In genomic region chr3:35342584-35342983, GRCm38 (mm10) we compare ENCODE assay signal across 13 mouse cellular contexts.
DNase-seq lines count a peak whose midpoint lies in the region; ATAC-seq lines count a peak whose summit lies in the region.
"Had no signal": no experiment of that assay in that cellular context is flagged by ENCODE, and none has a peak within 500 bp of the region (broad histone marks: within the 10 kb centered on the region; RNA-seq: fewer than 3 reads in every experiment).

No protein-coding gene starts in this region.

- H3K27ac ChIP-seq in midbrain, embryonic 12.5 days (replicated peaks), result peak overlapping the region; percentile 96
- H3K27ac ChIP-seq in midbrain, embryonic 16.5 days (ENCODE audit: low read length), result no peak overlapping the region; the same call in 1 of the 2 replicates
- H3K27ac ChIP-seq in forebrain, embryonic 15.5 days (replicated peaks), result peak overlapping the region; percentile 91
- H3K27ac ChIP-seq: intestine, embryonic 15.5 days; liver, embryonic 13.5 days had no signal

- H3K4me2 ChIP-seq in midbrain, embryonic 12.5 days (replicated peaks), result no peak overlapping the region
- H3K4me2 ChIP-seq in midbrain, embryonic 16.5 days (ENCODE audit: low read length), result no peak overlapping the region
- no peak overlapping the region for H3K4me2 ChIP-seq in forebrain, embryonic 15.5 days (replicated peaks)

- ATAC-seq in midbrain, embryonic 12.5 days (ENCODE audit: low FRiP score, low read depth), result no peak
- ATAC-seq in midbrain, embryonic 16.5 days, result no peak
- no peak for ATAC-seq in forebrain, embryonic 15.5 days (replicated peaks)
- no peak for ATAC-seq in erythroid progenitor cell, adult 5-6 weeks (replicated peaks; ENCODE audit: low FRiP score, poor library complexity, severe bottlenecking)
- no peak for ATAC-seq in granulocyte monocyte progenitor cell, adult 5-6 weeks (replicated peaks; ENCODE audit: poor library complexity, severe bottlenecking)
- ATAC-seq: intestine, embryonic 15.5 days had no signal

- H3K36me3 ChIP-seq in midbrain, embryonic 12.5 days, result no peaks in the 10 kb centered on the region
- H3K36me3 ChIP-seq in midbrain, embryonic 16.5 days (ENCODE audit: control insufficient read depth, insufficient read depth, low read length), result no peaks in the 10 kb centered on the region
- no peaks in the 10 kb centered on the region for H3K36me3 ChIP-seq in forebrain, embryonic 15.5 days
- H3K36me3 ChIP-seq: G1E; intestine, embryonic 15.5 days; liver, embryonic 13.5 days had no signal

- WGBS in midbrain, embryonic 12.5 days, result 69% methylated on average over 4 of the region's 4 CpGs
- 62% methylated on average over 4 of the region's 4 CpGs for WGBS in midbrain, embryonic 16.5 days
- 30% methylated on average over 4 of the region's 4 CpGs for WGBS in forebrain, embryonic 15.5 days

- peak; percentile 15 to 80 for DNase-seq in left cerebral cortex, adult 8-10 months (ENCODE audit: low spot score in 2 of 2)
- DNase-seq in right cerebral cortex, postnatal 25 days, result peak; percentile 50
- DNase-seq in embryo, embryonic 10 days (ENCODE audit: low spot score), result no peak
- DNase-seq: adrenal gland, postnatal 10 days; gastrocnemius, postnatal 10 days; liver, embryonic 13.5 days had no signal

- no peak overlapping the region for H3K9ac ChIP-seq in midbrain, embryonic 12.5 days (replicated peaks)
- no peak overlapping the region for H3K9ac ChIP-seq in midbrain, embryonic 16.5 days (ENCODE audit: low read depth, low read length)
- no peak overlapping the region for H3K9ac ChIP-seq in forebrain, embryonic 15.5 days (replicated peaks)
- H3K9ac ChIP-seq: intestine, embryonic 15.5 days; liver, embryonic 13.5 days had no signal

- H3K9me3 ChIP-seq in midbrain, embryonic 12.5 days, result no peaks in the 10 kb centered on the region
- no peaks in the 10 kb centered on the region for H3K9me3 ChIP-seq in midbrain, embryonic 16.5 days (replicated peaks; ENCODE audit: control insufficient read depth, low read length, poor library complexity, severe bottlenecking)
- no peaks in the 10 kb centered on the region for H3K9me3 ChIP-seq in forebrain, embryonic 15.5 days
- H3K9me3 ChIP-seq: intestine, embryonic 15.5 days; liver, embryonic 13.5 days had no signal

- peaks cover 48% of the 10 kb centered on the region for H3K4me1 ChIP-seq in midbrain, embryonic 12.5 days
- H3K4me1 ChIP-seq in midbrain, embryonic 16.5 days (ENCODE audit: control insufficient read depth, insufficient read depth, low read length), result peaks cover 12% of the 10 kb centered on the region
- peaks cover 37% of the 10 kb centered on the region for H3K4me1 ChIP-seq in forebrain, embryonic 15.5 days

- no peak overlapping the region for H3K4me3 ChIP-seq in midbrain, embryonic 12.5 days
- H3K4me3 ChIP-seq in midbrain, embryonic 16.5 days (ENCODE audit: low read depth, low read length), result no peak overlapping the region
- no peak overlapping the region for H3K4me3 ChIP-seq in forebrain, embryonic 15.5 days
- H3K4me3 ChIP-seq: intestine, embryonic 15.5 days; liver, embryonic 13.5 days had no signal

- H3K27me3 ChIP-seq in midbrain, embryonic 12.5 days, result peaks cover 4% of the 10 kb centered on the region; the same call in 1 of the 2 replicates
- H3K27me3 ChIP-seq in midbrain, embryonic 16.5 days (ENCODE audit: control insufficient read depth, insufficient read depth, low read depth, low read length), result no peaks in the 10 kb centered on the region
- H3K27me3 ChIP-seq in forebrain, embryonic 15.5 days, result no peaks in the 10 kb centered on the region
- H3K27me3 ChIP-seq: intestine, embryonic 15.5 days had no signal
